Mouse (Mus musculus) urinary bladder, adult 18-20 months (tissue): ENCODE measurements around the gene Usp10.

Experiments used
- DNase-seq, 2 experiments: peaks; one replicate each; pipeline ENCODE4 v3.0.0; 2022; ENCODE audit warnings: low spot score in 2 of 2, mixed read lengths in 2 of 2

Gene Usp10

DNA sequence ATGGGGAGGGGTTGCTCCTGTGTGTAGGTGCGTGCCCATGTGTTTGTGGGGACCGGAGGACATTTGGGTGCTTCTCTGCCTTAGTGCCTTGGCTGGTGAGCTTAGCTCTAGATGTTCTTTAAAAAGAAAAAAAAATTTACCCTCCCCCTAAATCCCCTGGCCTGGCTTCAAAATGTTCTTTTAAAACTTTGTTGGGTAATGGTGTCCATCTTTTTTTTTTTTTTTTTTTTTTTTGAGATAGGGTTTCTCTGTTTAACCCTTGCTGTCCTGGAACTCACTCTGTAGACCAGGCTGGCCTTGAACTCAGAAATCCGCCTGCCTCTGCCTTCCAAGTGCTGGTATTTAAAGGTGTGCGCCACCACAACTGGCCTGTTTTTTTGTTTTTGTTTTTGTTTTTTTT lies 5.1 kb downstream of the Usp10 start:
- DNase-seq, result no peak

- DNase-seq, result no peak
Measured at GRCm38 (mm10) chr8:119916237-119916892, 6.2 kb downstream of the Usp10 start.

- DNase-seq, result no peak
Measured at GRCm38 (mm10) chr8:119917415-119917814, 7.3 kb downstream of the Usp10 start.

GRCm38 (mm10) chr8:119918155-119918567 lies 8.0 kb downstream of the Usp10 start:
- no peak for DNase-seq

GRCm38 (mm10) chr8:119923259-119923658 lies 13.1 kb downstream of the Usp10 start:
- no peak for DNase-seq

- no peak for DNase-seq
Measured at GRCm38 (mm10) chr8:119925428-119925827, 15.3 kb downstream of the Usp10 start.

GRCm38 (mm10) chr8:119926474-119926873 lies 16.3 kb downstream of the Usp10 start:
- DNase-seq, result no peak

- no peak for DNase-seq
Measured at GRCm38 (mm10) chr8:119927422-119928092, 17.4 kb downstream of the Usp10 start.

GRCm38 (mm10) chr8:119931317-119931716 lies 21.2 kb downstream of the Usp10 start:
- DNase-seq, result no peak

- no peak for DNase-seq
Measured at GRCm38 (mm10) chr8:119933681-119934080, 23.5 kb downstream of the Usp10 start.

GRCm38 (mm10) chr8:119935541-119935940 lies 25.4 kb downstream of the Usp10 start:
- no peak for DNase-seq

GRCm38 (mm10) chr8:119938481-119938880 lies 28.3 kb downstream of the Usp10 start:
- no peak for DNase-seq

GRCm38 (mm10) chr8:119939336-119939735 lies 29.2 kb downstream of the Usp10 start:
- DNase-seq, result no peak

- DNase-seq, result no peak
Measured at GRCm38 (mm10) chr8:119941471-119941870, 31.3 kb downstream of the Usp10 start.

GRCm38 (mm10) chr8:119943616-119944015 lies 33.5 kb downstream of the Usp10 start:
- DNase-seq, result no peak

DNA sequence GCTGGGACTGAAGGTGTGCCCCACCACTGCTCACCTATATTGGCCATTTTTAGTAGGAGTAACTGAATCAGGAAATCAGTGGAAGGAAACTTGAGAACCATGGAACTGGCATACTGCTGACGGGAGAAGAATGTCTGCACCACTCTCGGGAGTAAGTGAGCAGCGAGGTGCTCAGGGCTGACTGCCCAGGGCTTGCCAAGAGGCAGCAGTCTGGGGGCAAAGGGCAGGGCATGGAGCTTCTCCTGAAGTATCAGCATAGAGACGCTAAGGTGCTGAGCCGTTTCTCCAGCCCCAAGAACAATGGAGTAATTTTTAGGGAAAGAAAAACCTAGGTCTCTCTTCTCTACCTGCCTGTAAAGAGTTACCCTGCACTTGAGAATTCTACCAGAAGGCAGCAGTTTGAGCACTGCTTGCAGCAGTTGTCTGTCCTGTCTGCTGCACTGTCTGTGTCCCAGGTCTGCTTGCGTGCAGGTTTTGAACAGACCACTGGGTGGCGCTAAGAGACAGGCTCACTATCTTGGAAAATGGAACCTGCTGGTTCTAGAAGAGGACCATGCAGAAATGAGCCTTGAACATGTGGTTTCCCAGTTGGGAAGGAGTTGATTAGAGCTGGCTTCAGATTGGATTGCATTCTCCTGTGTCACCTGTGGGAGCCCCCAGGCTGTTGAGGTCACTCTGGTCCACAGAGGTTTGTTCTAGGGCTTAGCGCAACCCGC lies 34.1 kb downstream of the Usp10 start:
- DNase-seq, result peak; percentile 47 to 56

DNA sequence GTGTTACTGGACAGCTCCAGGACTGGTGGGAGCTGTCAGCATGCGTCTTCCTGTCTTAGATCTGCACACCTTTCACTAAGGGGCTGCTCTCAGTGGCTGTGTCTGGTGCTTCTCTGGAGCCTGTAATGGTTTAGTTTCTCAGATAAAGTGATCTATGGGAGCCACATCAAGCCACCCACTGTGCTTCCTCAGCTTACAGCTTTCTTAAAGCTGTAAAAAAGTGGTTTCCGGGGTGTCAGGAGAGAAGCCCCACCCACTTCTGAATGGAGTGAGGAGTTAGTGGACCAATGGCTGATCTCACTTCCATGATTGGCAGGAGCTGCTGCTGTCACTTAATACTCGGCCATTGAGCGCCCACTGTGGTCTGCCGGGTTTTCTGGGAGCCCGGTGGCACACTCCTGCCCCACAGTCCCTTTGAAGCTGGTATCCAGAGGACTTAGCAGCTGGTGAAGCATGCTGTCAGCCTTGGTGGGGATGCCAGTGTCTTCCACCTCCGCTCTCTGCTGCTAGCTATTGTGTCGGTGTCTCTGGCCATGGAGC lies 36.2 kb downstream of the Usp10 start:
- no peak for DNase-seq

DNA sequence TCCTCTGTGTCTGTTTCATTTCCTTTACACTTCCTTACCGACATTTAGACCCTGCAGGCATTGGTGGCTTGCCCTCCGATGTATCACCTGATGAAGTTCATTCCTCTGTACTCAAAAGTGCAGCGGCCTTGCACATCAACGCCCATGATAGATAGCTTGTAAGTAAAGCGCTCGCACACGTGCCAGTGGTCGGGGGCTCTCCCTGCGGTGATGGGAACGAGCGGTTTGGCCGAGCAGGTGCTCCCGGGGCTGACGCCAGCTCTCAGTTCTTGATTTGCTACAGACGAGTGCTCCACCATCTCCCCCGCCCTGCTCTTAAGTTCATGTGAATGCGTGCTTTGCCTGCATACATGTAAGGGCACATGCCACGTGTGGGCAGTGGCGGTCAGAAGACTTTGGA lies 37.5 kb downstream of the Usp10 start:
- no peak for DNase-seq

GRCm38 (mm10) chr8:119948340-119948739 lies 38.2 kb downstream of the Usp10 start:
- DNase-seq, result no peak

GRCm38 (mm10) chr8:119952282-119952681 lies 42.1 kb downstream of the Usp10 start:
- DNase-seq, result no peak

- no peak for DNase-seq
Measured at GRCm38 (mm10) chr8:119952747-119953146, 42.6 kb downstream of the Usp10 start.

DNA sequence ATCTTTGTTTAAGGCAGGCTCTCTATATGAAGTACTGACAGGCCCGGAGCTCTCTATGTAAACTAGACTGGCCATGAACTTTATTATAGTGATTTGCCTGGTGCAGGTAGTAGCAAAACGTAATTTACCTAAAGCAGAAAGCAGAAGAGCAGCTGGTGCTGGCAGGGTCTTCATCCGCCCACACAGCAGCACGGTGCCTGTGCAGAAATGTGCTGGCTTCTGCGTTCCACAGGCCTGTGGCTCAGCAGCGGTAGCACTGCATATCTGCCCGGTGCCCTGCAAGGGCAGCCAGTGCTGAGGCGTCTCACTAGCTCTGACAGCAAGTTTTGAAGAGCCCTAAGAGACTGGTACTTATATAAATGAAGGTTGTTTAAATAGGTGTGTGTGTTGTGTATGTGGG lies 45.2 kb downstream of the Usp10 start:
- DNase-seq, result no peak

GRCm38 (mm10) chr8:119958076-119958475 lies 47.9 kb downstream of the Usp10 start:
- no peak for DNase-seq
